Mouse (Mus musculus) stomach, postnatal 0 days (tissue): Measurements from ENCODE around the gene Gm20219.

ENCODE experiments used
- CTCF ChIP-seq: IDR thresholded peaks from 2 replicates; pipeline ENCODE4 v1.5.1; 2016; ENCODE audit warnings: antibody characterized with exemption, low read depth, mild to moderate bottlenecking, moderate library complexity
- EP300 ChIP-seq: optimal IDR thresholded peaks from 2 replicates; pipeline ENCODE3; 2016; ENCODE audit warnings: antibody characterized with exemption

DNA sequence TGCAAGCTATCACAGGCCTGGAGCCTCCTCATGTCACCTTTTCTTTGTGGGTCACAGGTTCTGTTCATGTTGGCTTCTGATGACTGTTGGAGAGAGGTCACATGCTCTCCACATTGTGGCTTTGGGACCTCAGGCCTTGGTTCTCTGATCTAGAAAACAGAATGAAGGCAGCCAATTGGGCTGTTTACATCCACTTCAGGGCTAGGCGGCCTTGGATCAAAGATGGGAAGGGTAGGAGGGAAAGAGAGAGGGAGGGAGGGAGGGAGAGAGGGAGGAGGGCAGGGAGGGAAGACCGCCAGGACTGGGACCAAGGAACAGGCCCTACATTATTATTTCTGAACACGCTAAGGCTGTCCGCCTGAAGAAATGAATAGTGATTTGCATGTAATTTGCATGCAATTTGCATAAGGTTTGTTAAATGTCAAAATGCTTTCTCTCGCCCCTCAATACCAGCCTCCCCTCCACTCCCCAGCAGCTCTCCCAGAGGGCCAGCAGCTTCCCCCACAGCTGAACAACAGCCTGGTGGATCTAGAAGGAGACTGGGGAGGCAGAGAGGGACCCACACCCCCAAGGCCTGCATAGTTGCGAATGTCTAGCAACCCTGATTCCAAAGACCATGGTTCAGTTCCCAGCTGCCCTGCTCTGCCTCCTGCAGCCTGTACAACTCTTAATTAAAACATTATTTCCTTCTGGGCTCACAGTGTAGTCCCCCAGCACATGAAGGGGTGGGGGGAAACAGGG lies 2.2 kb downstream of the Gm20219 start:
- TF ChIP-seq EP300 (no peak), CTCF (no peak)
